Mouse (Mus musculus) CH12.LX (cell line): ENCODE measurements at regions not wholly inside any gene's neighbourhood (a gene's known extent, or its start where the extent isn't known, plus 50 kb on each side); places are given as distances from the start of the nearest gene placed in this dataset.

Experiments used
- CHD1 ChIP-seq: IDR thresholded peaks from 2 replicates; pipeline ENCODE4 v1.6.1; 2012; ENCODE audit warnings: low read depth, low read length, improper control_type of control experiment, inconsistent platforms
- ELF1 ChIP-seq: IDR thresholded peaks from 2 replicates; pipeline ENCODE4 v1.6.1; 2014; ENCODE audit warnings: low read depth, mild to moderate bottlenecking, inconsistent platforms, low read length, improper control_type of control experiment
- EP300 ChIP-seq: IDR thresholded peaks from 2 replicates; pipeline ENCODE4 v1.6.1; 2011; ENCODE audit warnings: low read length, improper control_type of control experiment
- KAT2A ChIP-seq: IDR thresholded peaks from 2 replicates; pipeline ENCODE4 v1.6.1; 2012; ENCODE audit warnings: low read length, improper control_type of control experiment, inconsistent platforms; ENCODE audit not compliant: insufficient replicate concordance
- MAFK ChIP-seq: IDR thresholded peaks from 2 replicates; pipeline ENCODE4 v1.6.1; 2011; ENCODE audit warnings: low read length, improper control_type of control experiment; ENCODE audit not compliant: insufficient replicate concordance
- MAX ChIP-seq: IDR thresholded peaks from 2 replicates; pipeline ENCODE4 v1.6.1; 2011; ENCODE audit warnings: low read length, improper control_type of control experiment
- NELFE ChIP-seq: IDR thresholded peaks from 2 replicates; pipeline ENCODE4 v1.6.1; 2011; ENCODE audit warnings: low read depth, low read length, improper control_type of control experiment
- NRF1 ChIP-seq: IDR thresholded peaks from 2 replicates; pipeline ENCODE4 v1.6.1; 2014; ENCODE audit warnings: low read depth, mild to moderate bottlenecking, inconsistent platforms, low read length, improper control_type of control experiment, moderate library complexity
- POLR2A ChIP-seq: IDR thresholded peaks from 2 replicates; pipeline ENCODE4 v1.6.1; 2011; ENCODE audit warnings: low read depth, mild to moderate bottlenecking, improper control_type of control experiment, low read length
- RAD21 ChIP-seq: IDR thresholded peaks from 2 replicates; pipeline ENCODE4 v1.6.1; 2011; ENCODE audit warnings: low read depth, mild to moderate bottlenecking, low read length, improper control_type of control experiment, moderate library complexity
- TBP ChIP-seq: conservative IDR thresholded peaks from 2 replicates; pipeline ENCODE4 v1.6.1; 2011; ENCODE audit warnings: low read depth, low read length, improper control_type of control experiment
- TCF12 ChIP-seq: IDR thresholded peaks from 2 replicates; pipeline ENCODE4 v1.6.1; 2014; ENCODE audit warnings: low read depth, mild to moderate bottlenecking, inconsistent platforms, low read length, improper control_type of control experiment
- ZNF384 ChIP-seq: IDR thresholded peaks from 2 replicates; pipeline ENCODE4 v1.6.1; 2012; ENCODE audit warnings: low read depth, low read length, improper control_type of control experiment, inconsistent platforms

DNA sequence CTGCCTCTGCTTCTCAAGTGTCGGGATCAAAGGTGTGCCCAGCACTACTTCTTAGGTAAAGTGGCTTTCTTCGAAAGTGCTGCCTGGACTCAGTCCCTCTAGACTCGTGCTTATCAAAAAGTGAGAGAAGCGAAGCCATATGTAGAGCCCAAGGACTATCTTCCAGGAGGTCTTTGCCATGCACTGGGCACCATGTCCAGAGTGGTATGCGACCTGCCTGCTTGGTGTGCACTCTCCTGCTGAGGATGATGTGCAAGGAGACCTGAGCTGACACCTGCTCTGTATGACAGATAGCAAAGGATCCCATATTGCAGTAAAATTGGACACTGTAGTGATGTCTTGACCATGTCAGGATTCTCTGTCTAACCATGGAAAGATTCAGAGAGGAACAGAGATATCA is 139.0 kb downstream of the Otor start:
- TF ChIP-seq TCF12 (no peak), POLR2A (no peak), NRF1 (no peak), ZNF384 (no peak), EP300 (no peak), MAFK (no peak), NELFE (no peak), KAT2A (no peak), RAD21 (no peak), TBP (no peak), CHD1 (no peak), ELF1 (no peak), MAX (no peak)
